Mouse (Mus musculus) kidney, embryonic 16.5 days (tissue): Measurements from ENCODE around the gene Apoc2. TPM values are rescaled to one million over a fixed set of nuclear protein-coding genes. Genes with fewer than 3 reads are reported as not detected.
"Not testable (repeated sequence)": the region's sequence is repeated elsewhere in the genome, so short reads cannot be mapped to it uniquely, and the experiment has no call there.

Experiments used
- ATAC-seq: fragments of 200-750 bp; cut with Nextera tagmentation; 2 replicates; pipeline ENCODE4 v1.8.0; 2017; ENCODE audit warnings: moderate TSS enrichment; ENCODE audit not compliant: low FRiP score, low TSS enrichment
- H3K27ac ChIP-seq: fragments of 300-500 bp; sonication (generic); 2 replicates; pipeline ENCODE4 v1.5.1; 2014; ENCODE audit warnings: low read length
- H3K27me3 ChIP-seq: fragments of 300-500 bp; sonication (generic); 2 replicates; pipeline ENCODE4 v1.6.1; 2014; ENCODE audit warnings: low read length, control low read depth, mixed read lengths; ENCODE audit not compliant: insufficient read depth
- H3K36me3 ChIP-seq: fragments of 300-500 bp; sonication (generic); 2 replicates; pipeline ENCODE4 v1.6.1; 2014; ENCODE audit warnings: low read length, control low read depth, mixed read lengths; ENCODE audit not compliant: insufficient read depth
- H3K4me1 ChIP-seq: fragments of 300-500 bp; sonication (generic); 2 replicates; pipeline ENCODE4 v1.6.1; 2014; ENCODE audit warnings: low read length, control low read depth, mixed read lengths; ENCODE audit not compliant: insufficient read depth
- H3K4me2 ChIP-seq: fragments of 300-500 bp; sonication (generic); replicated peaks from 2 replicates; pipeline ENCODE4 v1.6.1; 2014; ENCODE audit warnings: low read depth, low read length
- H3K4me3 ChIP-seq: fragments of 300-500 bp; sonication (generic); 2 replicates; pipeline ENCODE4 v1.5.1; 2014; ENCODE audit warnings: mild to moderate bottlenecking, low read length
- H3K9ac ChIP-seq: fragments of 300-500 bp; sonication (generic); replicated peaks from 2 replicates; pipeline ENCODE4 v1.6.1; 2014; ENCODE audit warnings: low read length
- H3K9me3 ChIP-seq: fragments of 300-500 bp; sonication (generic); 2 replicates; pipeline ENCODE4 v1.6.1; 2016; ENCODE audit warnings: low read length, control low read depth
- WGBS: fragments of 180-500 bp; shearing (Covaris S2); extraction: QIAGEN DNeasy Blood & Tissue Kit; methylation state at CpG from one replicate; pipeline ENCODE4 v1.1.7; 2014; 5-methylcytosine and 5-hydroxymethylcytosine counted together
- polyA plus RNA-seq: library from polyadenylated mRNA; unstranded; fragments of >200 nt; fragmentation: Nextera tagmentation; extraction: Ambion mirVana; gene quantifications from 2 replicates; pipeline ENCODE4 v1.2.1, GENCODE M21; 2015

Gene Apoc2
- polyA plus RNA-seq, 1 experiment from 2014 or later: 4.7 TPM

DNA sequence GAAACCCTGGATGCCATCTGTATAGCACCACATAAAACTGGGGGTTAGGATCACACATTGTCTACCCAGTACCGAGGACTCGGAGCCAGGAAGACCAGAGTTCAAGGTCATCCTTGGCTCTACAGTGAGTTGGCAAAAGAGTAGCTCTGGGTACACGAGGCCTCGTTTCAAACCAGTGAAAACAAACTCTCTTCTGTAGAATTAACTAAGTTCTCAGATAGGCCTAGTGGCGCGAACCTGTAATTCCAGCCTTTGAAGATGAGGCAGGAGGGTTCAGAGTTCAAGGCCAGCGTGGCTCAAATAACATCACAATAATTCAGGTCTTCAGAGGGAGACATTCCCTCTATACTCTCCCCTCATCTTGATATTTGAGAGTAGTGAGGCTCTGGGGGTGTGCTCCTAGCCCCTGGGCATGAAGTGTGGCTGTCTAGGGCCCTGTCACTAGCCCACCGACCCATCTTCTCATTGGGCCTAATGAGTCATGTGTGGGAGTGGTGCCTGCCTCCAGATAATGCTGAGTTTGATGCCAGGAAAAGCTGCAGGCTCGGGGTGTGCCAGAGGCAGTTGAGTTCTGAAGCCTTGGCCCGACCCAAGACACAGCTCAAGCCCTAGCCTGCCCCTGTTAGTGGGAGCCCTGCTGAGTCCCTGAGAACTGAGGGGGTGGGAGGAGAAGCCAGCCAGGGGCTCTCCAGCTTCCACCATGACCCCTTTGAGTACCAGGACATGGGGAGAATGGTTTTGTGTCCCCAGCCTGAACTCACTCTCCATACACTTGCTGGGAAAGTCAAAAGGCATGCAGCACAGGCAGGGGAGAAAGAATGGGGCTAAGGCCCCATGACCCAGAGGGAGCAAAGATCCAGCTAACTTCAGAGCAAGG lies 16.8 kb upstream of the Apoc2 start:
- H3K4me1 ChIP-seq: peaks cover 38% of the 10 kb centered on the region

DNA sequence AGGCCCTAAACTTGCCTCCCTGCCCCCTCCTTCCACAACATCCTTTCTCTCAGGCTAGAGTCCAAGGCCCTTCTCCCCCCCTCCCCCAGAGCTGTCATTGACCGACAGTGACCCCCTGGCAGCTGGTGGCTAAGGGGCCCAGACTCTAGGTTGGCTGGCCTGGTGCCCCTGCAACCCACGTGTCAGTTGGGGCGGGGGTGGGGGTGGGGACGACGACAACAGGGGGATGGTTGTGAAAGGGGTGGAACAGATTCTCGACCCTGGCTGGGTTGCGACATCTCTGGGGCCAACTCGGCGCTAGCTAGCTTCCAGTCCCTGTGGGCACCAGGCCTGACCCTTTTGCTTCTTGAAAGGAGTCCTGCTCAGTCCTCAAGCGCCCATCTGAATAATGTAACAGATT lies 15.7 kb upstream of the Apoc2 start:
- Histone ChIP-seq H3K9me3 (no peaks in the 10 kb centered on the region), H3K4me2 (no peak overlapping the region), H3K36me3 (no peaks in the 10 kb centered on the region; the same call in 1 of the 2 replicates), H3K4me3 (no peak overlapping the region), H3K4me1 (peaks cover 26% of the 10 kb centered on the region), H3K27ac (no peak overlapping the region), H3K9ac (no peak overlapping the region), H3K27me3 (no peaks in the 10 kb centered on the region)
- whole genome bisulfite sequencing: 22% methylated on average over 9 of the region's 10 CpGs
- ATAC-seq: no peak

More for the DNA sequence above, 16.8 kb upstream of the Apoc2 start:
- Histone ChIP-seq H3K9me3 (no peaks in the 10 kb centered on the region), H3K4me3 (no peak overlapping the region), H3K27ac (no peak overlapping the region), H3K4me2 (no peak overlapping the region), H3K9ac (0 out of 2 replicates have a peak overlapping the region, but pooled peaks have one; percentile 25), H3K36me3 (no peaks in the 10 kb centered on the region; the same call in 1 of the 2 replicates), H3K27me3 (no peaks in the 10 kb centered on the region)
- ATAC-seq: no peak
- WGBS: 60% methylated on average over 10 of the region's 10 CpGs

DNA sequence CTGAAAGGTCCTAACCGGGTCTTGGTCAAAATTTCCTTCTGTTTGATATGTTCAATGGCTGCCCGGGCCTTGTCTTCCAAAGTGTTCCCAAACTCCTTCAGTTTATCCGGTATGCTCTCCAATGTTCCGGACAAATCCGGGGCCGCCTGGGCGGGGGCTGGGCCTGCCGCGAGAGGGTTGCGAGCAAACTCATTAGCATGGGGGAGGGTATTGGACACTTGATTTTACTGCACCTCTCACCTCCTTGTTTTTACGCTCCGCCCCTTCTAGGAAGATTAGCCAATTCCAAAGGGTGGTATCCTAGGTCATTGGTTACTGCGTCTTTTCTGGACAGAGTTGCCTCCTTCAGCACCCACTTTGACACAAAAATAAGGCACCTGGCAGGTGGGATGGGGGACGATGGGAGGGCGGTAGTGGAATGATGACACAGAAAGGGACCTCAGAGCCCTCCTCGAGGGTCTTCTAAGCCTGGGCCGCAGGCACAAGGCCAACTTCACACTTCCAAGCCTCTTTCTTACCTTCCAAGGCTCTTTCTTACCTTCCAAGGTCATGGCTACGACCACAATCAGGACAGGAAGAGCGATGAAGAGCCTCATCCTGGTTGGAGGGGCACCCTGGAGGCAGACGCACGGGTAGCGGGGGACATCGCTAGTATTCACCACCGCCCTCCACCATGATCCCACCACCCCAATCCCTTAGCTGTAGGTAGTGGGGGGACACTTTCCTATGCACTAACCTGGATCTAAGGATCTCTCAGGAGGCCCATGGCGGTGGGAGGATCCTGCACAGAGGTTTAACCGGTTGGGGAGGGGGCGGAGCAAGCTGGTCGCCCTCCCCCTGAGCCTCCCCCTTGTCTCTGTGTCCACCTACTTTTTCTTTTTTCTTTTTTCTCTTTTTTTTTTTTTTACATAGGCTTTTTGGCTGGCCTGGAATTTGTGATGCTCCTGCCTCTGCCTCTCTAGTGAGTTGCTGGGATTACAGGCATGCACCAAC lies 14.4 kb upstream of the Apoc2 start, which contains the start of gene Apoc1:
Gene Apoc1, minus strand, starts transcription at position 788 of the 993 bp plus-strand sequence.
- 0 out of 2 replicates have a peak within 1 kb of the TSS, but pooled peaks have one; percentile 10 for H3K9ac ChIP-seq
- no peaks in the 10 kb centered on the region; the same call in 1 of the 2 replicates for H3K36me3 ChIP-seq
- H3K9me3 ChIP-seq: no peaks in the 10 kb centered on the region
- peaks cover 20% of the 10 kb centered on the region for H3K4me1 ChIP-seq
- H3K27ac ChIP-seq: no peak within 1 kb of the TSS
- H3K27me3 ChIP-seq: no peaks in the 10 kb centered on the region
- H3K4me2 ChIP-seq: peak within 1 kb of the TSS; percentile 9; the same call in 1 of the 2 replicates
- no peak for ATAC-seq
- no peak within 1 kb of the TSS for H3K4me3 ChIP-seq
- 45% methylated on average over 28 of the region's 28 CpGs for WGBS

GRCm38 (mm10) chr7:19691434-19691833 lies 13.7 kb upstream of the Apoc2 start:
- Histone ChIP-seq H3K4me2 (peak overlapping the region; percentile 9; the same call in 1 of the 2 replicates), H3K9ac (0 out of 2 replicates have a peak overlapping the region, but pooled peaks have one; percentile 10), H3K4me1 (peaks cover 20% of the 10 kb centered on the region), H3K36me3 (no peaks in the 10 kb centered on the region), H3K9me3 (no peaks in the 10 kb centered on the region), H3K27me3 (no peaks in the 10 kb centered on the region), H3K27ac (no peak overlapping the region), H3K4me3 (no peak overlapping the region)
- ATAC-seq: no peak
- 65% methylated on average over 6 of the region's 6 CpGs for WGBS

DNA sequence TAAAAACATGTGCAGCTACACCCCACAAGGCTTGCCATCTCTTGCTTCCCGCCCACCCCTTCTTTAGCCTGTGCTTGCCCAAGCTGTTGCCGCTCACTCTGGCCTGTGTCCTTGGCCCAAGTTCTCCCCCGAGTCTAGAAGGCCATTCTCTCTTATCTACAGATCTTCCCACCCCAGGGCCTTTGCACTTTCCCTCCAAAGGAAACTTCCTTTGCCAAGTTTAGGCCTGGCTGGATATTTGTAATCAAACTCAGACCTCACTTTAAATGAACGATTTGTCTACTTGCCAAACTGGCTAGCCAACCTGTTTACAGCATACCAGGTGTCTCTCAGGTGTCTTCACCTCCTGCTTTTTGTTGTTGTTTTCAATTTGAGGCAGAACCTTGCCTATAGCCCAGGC lies 13.1 kb upstream of the Apoc2 start:
- H3K9ac ChIP-seq: no peak overlapping the region
- no peak overlapping the region for H3K4me2 ChIP-seq
- H3K27me3 ChIP-seq: no peaks in the 10 kb centered on the region
- no peak for ATAC-seq
- H3K9me3 ChIP-seq: no peaks in the 10 kb centered on the region
- peaks cover 20% of the 10 kb centered on the region for H3K4me1 ChIP-seq
- 77% methylated on average over 4 of the region's 4 CpGs for WGBS
- no peaks in the 10 kb centered on the region for H3K36me3 ChIP-seq
- no peak overlapping the region for H3K27ac ChIP-seq
- H3K4me3 ChIP-seq: no peak overlapping the region

DNA sequence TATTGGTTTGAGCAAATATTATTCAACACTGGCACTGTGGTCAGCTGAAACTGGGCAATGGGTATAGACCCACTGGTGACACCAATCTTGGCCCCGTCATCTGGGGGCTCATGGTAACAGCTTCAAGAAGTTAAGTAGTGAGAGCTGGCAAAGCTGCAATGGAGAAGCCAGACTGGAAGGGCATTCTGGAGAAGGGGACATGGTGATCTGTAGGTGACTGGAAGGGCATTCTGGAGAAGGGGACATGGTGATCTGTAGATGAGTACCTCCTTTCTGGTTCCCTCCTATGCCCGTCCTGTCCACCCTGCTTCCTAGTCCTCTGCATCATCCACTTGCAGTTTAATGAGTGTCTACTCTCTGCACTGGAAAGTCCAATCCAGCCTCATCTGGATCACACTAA lies 10.9 kb upstream of the Apoc2 start:
- ATAC-seq: no peak
- Histone ChIP-seq H3K9ac (no peak overlapping the region), H3K27me3 (no peaks in the 10 kb centered on the region), H3K4me3 (no peak overlapping the region), H3K4me1 (peaks cover 17% of the 10 kb centered on the region), H3K4me2 (no peak overlapping the region), H3K9me3 (no peaks in the 10 kb centered on the region), H3K36me3 (no peaks in the 10 kb centered on the region), H3K27ac (no peak overlapping the region)
- WGBS: 90% methylated on average over 2 of the region's 2 CpGs

DNA sequence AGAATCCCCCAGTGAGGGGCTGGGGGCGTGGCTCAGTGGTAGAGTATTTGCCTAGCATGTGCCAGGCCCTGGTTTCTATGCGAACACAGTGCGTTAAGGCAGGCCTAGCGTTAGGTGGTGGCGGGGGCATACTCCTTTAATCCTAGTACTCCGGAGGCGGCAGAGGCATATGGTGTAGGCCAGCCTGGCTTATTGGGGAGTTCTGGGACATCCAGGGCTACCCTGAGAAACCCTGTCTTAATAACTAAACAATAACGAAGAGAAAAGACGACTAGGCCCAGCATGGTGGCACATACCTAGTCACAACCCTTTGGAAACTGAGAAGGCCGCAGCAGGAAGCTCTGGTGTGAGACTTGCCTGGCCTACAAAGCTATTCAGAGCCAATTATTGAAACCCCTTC lies 10.4 kb upstream of the Apoc2 start:
- no peak overlapping the region for H3K4me2 ChIP-seq
- no peak for ATAC-seq
- no peak overlapping the region for H3K9ac ChIP-seq
- no peaks in the 10 kb centered on the region for H3K9me3 ChIP-seq
- no peak overlapping the region for H3K27ac ChIP-seq
- no peaks in the 10 kb centered on the region for H3K27me3 ChIP-seq
- peaks cover 13% of the 10 kb centered on the region for H3K4me1 ChIP-seq
- H3K4me3 ChIP-seq: no peak overlapping the region
- WGBS: 92% methylated on average over 10 of the region's 10 CpGs
- no peaks in the 10 kb centered on the region for H3K36me3 ChIP-seq

- not testable (repeated sequence) for H3K4me1 ChIP-seq, H3K4me3 ChIP-seq, H3K27me3 ChIP-seq, H3K27ac ChIP-seq, H3K4me2 ChIP-seq, H3K9ac ChIP-seq, H3K36me3 ChIP-seq, H3K9me3 ChIP-seq
- 0 out of 2 replicates have a peak, but pooled peaks have one; percentile 6 for ATAC-seq
- 69% methylated on average over 8 of the region's 8 CpGs for WGBS
These were observed 9.3 kb upstream of the Apoc2 start for GRCm38 (mm10) chr7:19686927-19687583.

DNA sequence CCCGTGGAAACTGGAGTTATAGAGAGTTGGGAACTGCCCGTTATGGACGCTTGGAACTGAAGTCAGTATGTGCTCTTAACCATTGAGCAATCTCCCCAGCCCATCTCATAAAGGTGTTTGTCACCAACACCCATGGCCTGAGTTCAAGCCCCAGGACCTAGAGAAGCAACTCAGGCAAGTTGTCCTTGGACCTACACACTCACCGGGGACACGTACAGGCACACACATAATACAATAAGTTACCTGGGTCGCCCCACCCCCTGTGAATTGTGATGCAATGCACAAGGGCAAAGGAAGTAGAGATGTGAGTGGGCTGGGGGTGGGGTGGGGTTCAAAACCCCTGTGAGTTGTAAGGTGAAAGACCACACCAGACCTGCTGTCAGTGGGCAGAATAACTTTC lies 8.8 kb upstream of the Apoc2 start:
- 86% methylated on average over 6 of the region's 6 CpGs for WGBS
- 0 out of 2 replicates have a peak, but pooled peaks have one; percentile 5 for ATAC-seq
- Histone ChIP-seq H3K4me1 (no peaks in the 10 kb centered on the region; the same call in 1 of the 2 replicates), H3K27me3 (no peaks in the 10 kb centered on the region), H3K4me3 (no peak overlapping the region), H3K27ac (no peak overlapping the region; the same call in 1 of the 2 replicates), H3K9ac (no peak overlapping the region), H3K4me2 (no peak overlapping the region), H3K36me3 (no peaks in the 10 kb centered on the region), H3K9me3 (no peaks in the 10 kb centered on the region)
